Mouse (Mus musculus): Measurements from ENCODE around the gene Gcgr. TPM values are rescaled to one million over a fixed set of nuclear protein-coding genes. Genes with fewer than 3 reads are reported as not detected.

The Gcgr gene
- total and polyA plus RNA-seq, 3 experiments, result not detected

- peaks cover 7 to 21% of the 10 kb centered on the region in 2 experiments for H3K36me3 ChIP-seq (ENCODE audit: control insufficient read depth in 1 of 2, insufficient read depth in 2 of 2, low read length in 2 of 2)
- H3K4me1 ChIP-seq (ENCODE audit: control insufficient read depth in 1 of 2, insufficient read depth in 2 of 2, low read length in 2 of 2), result peaks cover 3 to 26% of the 10 kb centered on the region in 2 experiments; a peak in 3 of 4 replicates
- peak; percentile 54 for DNase-seq (ENCODE audit: low read depth, low spot score)
- peaks cover 37% of the 10 kb centered on the region for H3K79me2 ChIP-seq (ENCODE audit: control insufficient read depth, insufficient read depth, low read length, poor library complexity)
- no peaks in the 10 kb centered on the region for H3K9me3 ChIP-seq (replicated peaks; ENCODE audit: insufficient read depth, low read length)
- no peaks in the 10 kb centered on the region for H3K27me3 ChIP-seq (ENCODE audit: control insufficient read depth in 1 of 2, insufficient read depth in 2 of 2, low read length in 2 of 2)
- no peak overlapping the region; the same call in 1 of the 2 replicates for H3K27ac ChIP-seq (ENCODE audit: control insufficient read depth, low read depth, low read length)
- H3K4me3 ChIP-seq (ENCODE audit: control insufficient read depth in 1 of 2, insufficient read depth in 1 of 2, low read depth in 2 of 2, low read length in 2 of 2), result no peak overlapping the region
- TF ChIP-seq SIN3A (IDR thresholded peaks at IDR 0.05; ENCODE audit: low read length) (no peak), ELF1 (IDR thresholded peaks at IDR 0.05; ENCODE audit: low read depth, low read length) (no peak), BHLHE40 (IDR thresholded peaks at IDR 0.05; ENCODE audit: borderline replicate concordance, low read depth, low read length) (no peak), MAX (IDR thresholded peaks at IDR 0.05; ENCODE audit: low read length) (no peak), CHD2 (IDR thresholded peaks at IDR 0.05; ENCODE audit: low read length) (no peak; the same call in 1 of the 2 replicates), TAL1 (IDR thresholded peaks at IDR 0.05; ENCODE audit: low read length) (no peak), CHD1 (IDR thresholded peaks at IDR 0.05; ENCODE audit: low read depth, low read length) (no peak), RAD21 (IDR thresholded peaks at IDR 0.05; ENCODE audit: low read depth, low read length) (no peak), UBTF (IDR thresholded peaks at IDR 0.05; ENCODE audit: borderline replicate concordance, insufficient read depth, low read depth, low read length) (no peak), MYC (IDR thresholded peaks at IDR 0.05; ENCODE audit: low read depth, low read length) (no peak), GATA1 (IDR thresholded peaks at IDR 0.05; ENCODE audit: low read depth, low read length) (no peak), POLR2A (IDR thresholded peaks at IDR 0.05; ENCODE audit: control insufficient read depth in 1 of 2, insufficient read depth in 1 of 2, low read depth in 1 of 2, low read length in 2 of 2, poor library complexity in 1 of 2) (peak; percentile 16 to 55; a peak in 3 of 4 replicates), ZC3H11A (IDR thresholded peaks at IDR 0.05; ENCODE audit: low read depth, low read length) (no peak), NELFE (IDR thresholded peaks at IDR 0.05; ENCODE audit: low read depth, low read length) (no peak), MEF2A (IDR thresholded peaks at IDR 0.05; ENCODE audit: extremely low read depth, insufficient replicate concordance, low read depth, low read length, poor library complexity, severe bottlenecking) (no peak), MAZ (IDR thresholded peaks at IDR 0.05; ENCODE audit: low read depth, low read length) (no peak), SMC3 (IDR thresholded peaks at IDR 0.05; ENCODE audit: low read depth, low read length) (peak; percentile 6; the same call in 1 of the 2 replicates), KAT2A (conservative IDR thresholded peaks at IDR 0.05; ENCODE audit: low read depth, low read length) (no peak), RCOR1 (IDR thresholded peaks at IDR 0.05; ENCODE audit: low read depth, low read length) (no peak), NRF1 (IDR thresholded peaks at IDR 0.05; ENCODE audit: insufficient read depth, low read depth, low read length, poor library complexity, severe bottlenecking) (no peak), CTCF (IDR thresholded peaks at IDR 0.05 in 2 of 3, conservative IDR thresholded peaks at IDR 0.05 in 1 of 3; ENCODE audit: control insufficient read depth in 1 of 3, insufficient read depth in 1 of 3, low read depth in 2 of 3, low read length in 3 of 3, poor library complexity in 1 of 3, severe bottlenecking in 1 of 3) (peak in 1 of 3 experiments; percentile 26; a peak in 2 of 6 replicates), EP300 (IDR thresholded peaks at IDR 0.05; ENCODE audit: low read depth in 1 of 2, low read length in 2 of 2) (no peak), GABPA (IDR thresholded peaks at IDR 0.05; ENCODE audit: low read depth, low read length) (no peak), ZMIZ1 (IDR thresholded peaks at IDR 0.05; ENCODE audit: low read depth, low read length) (peak; percentile 77; the same call in 1 of the 2 replicates), POLR2AphosphoS2 (IDR thresholded peaks at IDR 0.05; ENCODE audit: low read length) (peak; percentile 86), USF1 (IDR thresholded peaks at IDR 0.05; ENCODE audit: low read depth, low read length) (no peak), TBP (IDR thresholded peaks at IDR 0.05; ENCODE audit: low read depth, low read length) (no peak), ZKSCAN1 (IDR thresholded peaks at IDR 0.05; ENCODE audit: low read depth, low read length) (no peak), HCFC1 (IDR thresholded peaks at IDR 0.05; ENCODE audit: low read depth, low read length) (no peak), MXI1 (IDR thresholded peaks at IDR 0.05; ENCODE audit: low read depth, low read length) (no peak), TCF12 (IDR thresholded peaks at IDR 0.05; ENCODE audit: low read depth, low read length) (no peak)
- H3K9ac ChIP-seq (ENCODE audit: control insufficient read depth, low read depth, low read length, poor library complexity, severe bottlenecking), result peak overlapping the region; percentile 68
These were observed 40.0 kb upstream of the Gcgr start for GRCm38 (mm10) chr11:120490291-120491046.

All from MEL (cell line).